Mouse (Mus musculus) kidney, adult 2 months (tissue): ENCODE measurements around the gene Scaf11.

ENCODE experiments used
- CTCF ChIP-seq: fragments of 200-500 bp; conservative IDR thresholded peaks from 2 replicates; pipeline ENCODE4 v1.5.1; 2011; ENCODE audit warnings: low read depth, mild to moderate bottlenecking, control low read depth, low read length, moderate library complexity, mixed read lengths; ENCODE audit not compliant: insufficient read depth, insufficient read length
- POLR2A ChIP-seq: fragments of 200-500 bp; IDR thresholded peaks from one replicate; pipeline ENCODE4 v1.6.1; 2011; ENCODE audit warnings: low read depth, low read length, control low read depth

- TF ChIP-seq POLR2A = no peak
- TF ChIP-seq CTCF = no peak
These were observed 2.4 kb downstream of the Scaf11 start for GRCm38 (mm10) chr15:96458273-96458672.
